Mouse (Mus musculus): ENCODE measurements at regions not wholly inside any gene's neighbourhood (a gene's known extent, or its start where the extent isn't known, plus 50 kb on each side); places are given as distances from the start of the nearest gene placed in this dataset.
A peak's percentile ranks its signal among the peaks of the same experiment; 100 is the strongest.

GRCm38 (mm10) chr16:49504669-49505068 is 194.4 kb upstream of the Ift57 start:
- Histone ChIP-seq H3K4me3 (ENCODE audit: control insufficient read depth in 1 of 2, insufficient read depth in 1 of 2, low read depth in 2 of 2, low read length in 2 of 2) (no peak overlapping the region), H3K4me1 (ENCODE audit: control insufficient read depth in 1 of 2, insufficient read depth in 2 of 2, low read length in 2 of 2) (no peaks in the 10 kb centered on the region; a peak in 2 of 4 replicates), H3K27me3 (ENCODE audit: control insufficient read depth in 1 of 2, insufficient read depth in 2 of 2, low read length in 2 of 2) (peaks cover 0 to 4% of the 10 kb centered on the region in 2 experiments; a peak in 2 of 4 replicates), H3K9me3 (replicated peaks; ENCODE audit: insufficient read depth, low read length) (no peaks in the 10 kb centered on the region), H3K9ac (ENCODE audit: control insufficient read depth, low read depth, low read length, poor library complexity, severe bottlenecking) (no peak overlapping the region), H3K27ac (ENCODE audit: control insufficient read depth, low read depth, low read length) (no peak overlapping the region), H3K79me2 (ENCODE audit: control insufficient read depth, insufficient read depth, low read length, poor library complexity) (no peaks in the 10 kb centered on the region), H3K36me3 (ENCODE audit: control insufficient read depth in 1 of 2, insufficient read depth in 2 of 2, low read length in 2 of 2) (peaks cover 0 to 2% of the 10 kb centered on the region in 2 experiments; a peak in 2 of 4 replicates)
- TF ChIP-seq ZKSCAN1 (IDR thresholded peaks at IDR 0.05; ENCODE audit: low read depth, low read length) (no peak), ZNF384 (IDR thresholded peaks at IDR 0.05; ENCODE audit: low read depth, low read length) (no peak), TCF12 (IDR thresholded peaks at IDR 0.05; ENCODE audit: low read depth, low read length) (no peak), CTCF (IDR thresholded peaks at IDR 0.05 in 2 of 3, conservative IDR thresholded peaks at IDR 0.05 in 1 of 3; ENCODE audit: control insufficient read depth in 1 of 3, insufficient read depth in 1 of 3, low read depth in 2 of 3, low read length in 3 of 3, poor library complexity in 1 of 3, severe bottlenecking in 1 of 3) (no peak), USF2 (IDR thresholded peaks at IDR 0.05; ENCODE audit: borderline replicate concordance in 1 of 2, insufficient read depth in 1 of 2, low read depth in 1 of 2, low read length in 2 of 2) (no peak), JUND (IDR thresholded peaks at IDR 0.05; ENCODE audit: low read depth, low read length) (no peak), GATA1 (IDR thresholded peaks at IDR 0.05; ENCODE audit: low read depth, low read length) (no peak), MYC (IDR thresholded peaks at IDR 0.05; ENCODE audit: low read depth, low read length) (no peak), MYB (IDR thresholded peaks at IDR 0.05; ENCODE audit: low read depth, low read length) (no peak), GABPA (IDR thresholded peaks at IDR 0.05; ENCODE audit: low read depth, low read length) (no peak), NRF1 (IDR thresholded peaks at IDR 0.05; ENCODE audit: insufficient read depth, low read depth, low read length, poor library complexity, severe bottlenecking) (no peak), CHD1 (IDR thresholded peaks at IDR 0.05; ENCODE audit: low read depth, low read length) (no peak), HCFC1 (IDR thresholded peaks at IDR 0.05; ENCODE audit: low read depth, low read length) (no peak), ETS1 (IDR thresholded peaks at IDR 0.05; ENCODE audit: low read depth, low read length) (no peak), SMC3 (IDR thresholded peaks at IDR 0.05; ENCODE audit: low read depth, low read length) (no peak)
- DNase-seq (ENCODE audit: low read depth, low spot score): peak; percentile 8

GRCm38 (mm10) chr16:49505271-49505670 is 193.8 kb upstream of the Ift57 start:
- H3K79me2 ChIP-seq (ENCODE audit: control insufficient read depth, insufficient read depth, low read length, poor library complexity): no peaks in the 10 kb centered on the region
- H3K9me3 ChIP-seq (replicated peaks; ENCODE audit: insufficient read depth, low read length): no peaks in the 10 kb centered on the region
- no peak overlapping the region for H3K9ac ChIP-seq (ENCODE audit: control insufficient read depth, low read depth, low read length, poor library complexity, severe bottlenecking)
- H3K27ac ChIP-seq (ENCODE audit: control insufficient read depth, low read depth, low read length): no peak overlapping the region
- H3K27me3 ChIP-seq (ENCODE audit: control insufficient read depth in 1 of 2, insufficient read depth in 2 of 2, low read length in 2 of 2): peaks cover 0 to 4% of the 10 kb centered on the region in 2 experiments; a peak in 2 of 4 replicates
- H3K4me1 ChIP-seq (ENCODE audit: control insufficient read depth in 1 of 2, insufficient read depth in 2 of 2, low read length in 2 of 2): no peaks in the 10 kb centered on the region; a peak in 2 of 4 replicates
- H3K4me3 ChIP-seq (ENCODE audit: control insufficient read depth in 1 of 2, insufficient read depth in 1 of 2, low read depth in 2 of 2, low read length in 2 of 2): no peak overlapping the region
- no peak for TF ChIP-seq MAZ (IDR thresholded peaks at IDR 0.05; ENCODE audit: low read depth, low read length)
- H3K36me3 ChIP-seq (ENCODE audit: control insufficient read depth in 1 of 2, insufficient read depth in 2 of 2, low read length in 2 of 2): peaks cover 0 to 2% of the 10 kb centered on the region in 2 experiments; a peak in 2 of 4 replicates
- no peak for DNase-seq (ENCODE audit: low read depth, low spot score)

Data from MEL (cell line).